Mouse (Mus musculus): ENCODE measurements around the gene 1700020A23Rik. TPM values are rescaled to one million over a fixed set of nuclear protein-coding genes. Genes with fewer than 3 reads are reported as not detected.

The 1700020A23Rik gene
- total RNA-seq, 2 experiments from 2014 or later, result not detected

GRCm38 (mm10) chr2:130449021-130449793 lies 44.1 kb downstream of the 1700020A23Rik start:
- 0 out of 2 replicates have a peak, but pooled peaks have one; percentile 12 for ATAC-seq (replicated peaks; ENCODE audit: low FRiP score, low TSS enrichment, poor library complexity, severe bottlenecking)

GRCm38 (mm10) chr2:130449794-130450433 lies 44.9 kb downstream of the 1700020A23Rik start, which contains the start of gene Ptpra:
Gene Ptpra (plus strand): TSS chr2:130450278.
- peak; percentile 92 for ATAC-seq (replicated peaks; ENCODE audit: low FRiP score, low TSS enrichment, poor library complexity, severe bottlenecking)

- ATAC-seq (replicated peaks; ENCODE audit: low FRiP score, low TSS enrichment, poor library complexity, severe bottlenecking), result peak; percentile 67
Observed at GRCm38 (mm10) chr2:130450434-130450796, 45.4 kb downstream of the 1700020A23Rik start.

- no peak for ATAC-seq (replicated peaks; ENCODE audit: low FRiP score, low TSS enrichment, poor library complexity, severe bottlenecking)
Observed at GRCm38 (mm10) chr2:130451086-130451726, 46.1 kb downstream of the 1700020A23Rik start.

- ATAC-seq (replicated peaks; ENCODE audit: low FRiP score, low TSS enrichment, poor library complexity, severe bottlenecking), result no peak
Observed at GRCm38 (mm10) chr2:130451727-130452090, 46.6 kb downstream of the 1700020A23Rik start.

- ATAC-seq (replicated peaks; ENCODE audit: low FRiP score, low TSS enrichment, poor library complexity, severe bottlenecking), result no peak
Observed at GRCm38 (mm10) chr2:130452266-130452665, 47.2 kb downstream of the 1700020A23Rik start.

GRCm38 (mm10) chr2:130453421-130453820 lies 48.4 kb downstream of the 1700020A23Rik start:
- ATAC-seq (replicated peaks; ENCODE audit: low FRiP score, low TSS enrichment, poor library complexity, severe bottlenecking), result no peak

- no peak for ATAC-seq (replicated peaks; ENCODE audit: low FRiP score, low TSS enrichment, poor library complexity, severe bottlenecking)
Observed at GRCm38 (mm10) chr2:130454748-130455370, 49.8 kb downstream of the 1700020A23Rik start.

Other genes starting within 250 kb of the 1700020A23Rik start
- 340 and 389 TPM in 2 replicates for gene Snrpb, start 225.9 kb upstream of the 1700020A23Rik start, total RNA-seq (2014; fragmentation: Nextera tagmentation)
- gene Snrpb, start 225.9 kb upstream of the 1700020A23Rik start, total RNA-seq (2017), result 197 and 273 TPM in 2 replicates
- gene Tmc2, start 210.1 kb upstream of the 1700020A23Rik start, total RNA-seq (2014; fragmentation: Nextera tagmentation), result not detected in 2 replicates
- not detected in 2 replicates for gene Tmc2, start 210.1 kb upstream of the 1700020A23Rik start, total RNA-seq (2017)
- gene Nop56, start 130.8 kb upstream of the 1700020A23Rik start, total RNA-seq (2014; fragmentation: Nextera tagmentation), result 692 and 1,066 TPM in 2 replicates
- gene Nop56, start 130.8 kb upstream of the 1700020A23Rik start, total RNA-seq (2017), result 748 and 779 TPM in 2 replicates
- gene Idh3b, start 120.7 kb upstream of the 1700020A23Rik start, total RNA-seq (2014; fragmentation: Nextera tagmentation), result 197 and 240 TPM in 2 replicates
- 145 and 164 TPM in 2 replicates for gene Idh3b, start 120.7 kb upstream of the 1700020A23Rik start, total RNA-seq (2017)
- gene Ebf4, start 110.1 kb upstream of the 1700020A23Rik start, total RNA-seq (2014; fragmentation: Nextera tagmentation), result not detected in 2 replicates
- not detected in 2 replicates for gene Ebf4, start 110.1 kb upstream of the 1700020A23Rik start, total RNA-seq (2017)
- gene Cpxm1, start 7.7 kb upstream of the 1700020A23Rik start, total RNA-seq (2014; fragmentation: Nextera tagmentation), result 0.30 and 3.3 TPM in 2 replicates
- gene Cpxm1, start 7.7 kb upstream of the 1700020A23Rik start, total RNA-seq (2017), result 4.0 TPM in 1 of 2 replicates, not detected in the other
- gene Gm28372, start within 50 bp of the 1700020A23Rik start, total RNA-seq (2014; fragmentation: Nextera tagmentation), result not detected in 2 replicates
- not detected in 2 replicates for gene Gm28372, start within 50 bp of the 1700020A23Rik start, total RNA-seq (2017)
- not detected in 2 replicates for gene Tmem239, start 1.2 kb downstream of the 1700020A23Rik start, total RNA-seq (2014; fragmentation: Nextera tagmentation)
- gene Tmem239, start 1.2 kb downstream of the 1700020A23Rik start, total RNA-seq (2017), result not detected in 2 replicates
- 150 and 199 TPM in 2 replicates for gene Vps16, start 19.1 kb downstream of the 1700020A23Rik start, total RNA-seq (2014; fragmentation: Nextera tagmentation)
- 123 and 151 TPM in 2 replicates for gene Vps16, start 19.1 kb downstream of the 1700020A23Rik start, total RNA-seq (2017)
- 5.2 and 7.4 TPM in 2 replicates for gene Pced1a, start 19.4 kb downstream of the 1700020A23Rik start, total RNA-seq (2014; fragmentation: Nextera tagmentation)
- gene Pced1a, start 19.4 kb downstream of the 1700020A23Rik start, total RNA-seq (2017), result 7.2 and 8.2 TPM in 2 replicates
- gene Ptpra, start 45.0 kb downstream of the 1700020A23Rik start, total RNA-seq (2014; fragmentation: Nextera tagmentation), result 77.0 and 78.4 TPM in 2 replicates
- 159 and 194 TPM in 2 replicates for gene Ptpra, start 45.0 kb downstream of the 1700020A23Rik start, total RNA-seq (2017)
- 101 and 111 TPM in 2 replicates for gene Mrps26, start 158.5 kb downstream of the 1700020A23Rik start, total RNA-seq (2014; fragmentation: Nextera tagmentation)
- 58.3 and 88.6 TPM in 2 replicates for gene Mrps26, start 158.5 kb downstream of the 1700020A23Rik start, total RNA-seq (2017)
- not detected in 2 replicates for gene Oxt, start 170.9 kb downstream of the 1700020A23Rik start, total RNA-seq (2014; fragmentation: Nextera tagmentation)
- not detected in 2 replicates for gene Oxt, start 170.9 kb downstream of the 1700020A23Rik start, total RNA-seq (2017)
- gene Avp, start 177.3 kb downstream of the 1700020A23Rik start, total RNA-seq (2014; fragmentation: Nextera tagmentation), result not detected in 2 replicates
- not detected in 2 replicates for gene Avp, start 177.3 kb downstream of the 1700020A23Rik start, total RNA-seq (2017)
- 18.1 and 19.7 TPM in 2 replicates for gene Fastkd5, start 224.8 kb downstream of the 1700020A23Rik start, total RNA-seq (2014; fragmentation: Nextera tagmentation)
- gene Fastkd5, start 224.8 kb downstream of the 1700020A23Rik start, total RNA-seq (2017), result 30.6 and 38.4 TPM in 2 replicates
- gene Ubox5, start 224.8 kb downstream of the 1700020A23Rik start, total RNA-seq (2014; fragmentation: Nextera tagmentation), result 9.1 and 15.6 TPM in 2 replicates
- 8.3 and 8.5 TPM in 2 replicates for gene Ubox5, start 224.8 kb downstream of the 1700020A23Rik start, total RNA-seq (2017)
- gene Lzts3, start 237.5 kb downstream of the 1700020A23Rik start, total RNA-seq (2014; fragmentation: Nextera tagmentation), result 0.79 and 1.2 TPM in 2 replicates
- gene Lzts3, start 237.5 kb downstream of the 1700020A23Rik start, total RNA-seq (2017), result 0.08 TPM in 1 of 2 replicates, not detected in the other